Mouse (Mus musculus) lung, embryonic 16.5 days (tissue): Measurements from ENCODE around the gene Rorc. TPM values are rescaled to one million over a fixed set of nuclear protein-coding genes. Genes with fewer than 3 reads are reported as not detected.
A peak's percentile ranks its signal among the peaks of the same experiment; 100 is the strongest.

Experiments
- ATAC-seq: fragments of 200-750 bp; cut with Nextera tagmentation; 2 replicates; pipeline ENCODE4 v1.8.0; 2017; ENCODE audit warnings: low read depth, mild to moderate bottlenecking, moderate library complexity
- H3K27ac ChIP-seq: fragments of 300-500 bp; sonication (generic); 2 replicates; pipeline ENCODE4 v1.5.1; 2014; ENCODE audit warnings: mild to moderate bottlenecking, control low read depth, low read length
- H3K27me3 ChIP-seq: fragments of 300-500 bp; sonication (generic); 2 replicates; pipeline ENCODE4 v1.6.1; 2014; ENCODE audit warnings: low read depth, low read length, mixed read lengths; ENCODE audit not compliant: control insufficient read depth, insufficient read depth
- H3K36me3 ChIP-seq: fragments of 300-500 bp; sonication (generic); 2 replicates; pipeline ENCODE4 v1.6.1; 2014; ENCODE audit warnings: low read length; ENCODE audit not compliant: control insufficient read depth, insufficient read depth
- H3K4me1 ChIP-seq: fragments of 300-500 bp; sonication (generic); replicated peaks from 2 replicates; pipeline ENCODE4 v1.6.1; 2014; ENCODE audit warnings: low read length, mixed read lengths; ENCODE audit not compliant: control insufficient read depth, insufficient read depth
- H3K4me2 ChIP-seq: fragments of 300-500 bp; sonication (generic); 2 replicates; pipeline ENCODE4 v1.6.1; 2014; ENCODE audit warnings: low read depth, low read length, control low read depth
- H3K4me3 ChIP-seq: fragments of 300-500 bp; sonication (generic); 2 replicates; pipeline ENCODE4 v1.5.1; 2014; ENCODE audit warnings: mild to moderate bottlenecking, low read length, control low read depth
- H3K9ac ChIP-seq: fragments of 300-500 bp; sonication (generic); 2 replicates; pipeline ENCODE4 v1.6.1; 2014; ENCODE audit warnings: low read length, control low read depth
- H3K9me3 ChIP-seq: fragments of 300-500 bp; sonication (generic); 2 replicates; pipeline ENCODE4 v1.6.1; 2016; ENCODE audit warnings: low read length; ENCODE audit not compliant: control insufficient read depth
- WGBS: fragments of 180-500 bp; shearing (Covaris S2); extraction: QIAGEN DNeasy Blood & Tissue Kit; methylation state at CpG from one replicate; pipeline ENCODE4 v1.1.7; 2014; 5-methylcytosine and 5-hydroxymethylcytosine counted together
- polyA plus RNA-seq: library from polyadenylated mRNA; unstranded; fragments of >200 nt; fragmentation: Nextera tagmentation; extraction: Ambion mirVana; gene quantifications from 2 replicates; pipeline ENCODE4 v1.2.1, GENCODE M21; 2015

Gene Rorc
- polyA plus RNA-seq, 1 experiment from 2014 or later: 8.9 TPM

GRCm38 (mm10) chr3:94362138-94362537, 10.5 kb upstream of the Rorc start, which contains the start of gene C2cd4d:
Gene C2cd4d, plus strand, starts transcription at chr3:94362438.
- peak within 1 kb of the TSS; percentile 77 for H3K9ac ChIP-seq
- peak within 1 kb of the TSS; percentile 55 for H3K4me3 ChIP-seq
- 47% methylated on average over 7 of the region's 7 CpGs for WGBS
- ATAC-seq: no peak
- no peaks in the 10 kb centered on the region for H3K9me3 ChIP-seq
- H3K36me3 ChIP-seq: no peaks in the 10 kb centered on the region
- peaks cover 6% of the 10 kb centered on the region for H3K4me1 ChIP-seq
- H3K4me2 ChIP-seq: peak within 1 kb of the TSS; percentile 94
- peaks cover 29% of the 10 kb centered on the region for H3K27me3 ChIP-seq
- no peak within 1 kb of the TSS for H3K27ac ChIP-seq

GRCm38 (mm10) chr3:94363291-94364153, 9.1 kb upstream of the Rorc start:
- Histone ChIP-seq H3K4me1 (peaks cover 6% of the 10 kb centered on the region), H3K27ac (no peak overlapping the region), H3K27me3 (peaks cover 29% of the 10 kb centered on the region), H3K4me3 (peak overlapping the region; percentile 55), H3K4me2 (peak overlapping the region; percentile 94), H3K9ac (peak overlapping the region; percentile 77), H3K9me3 (no peaks in the 10 kb centered on the region), H3K36me3 (no peaks in the 10 kb centered on the region)
- ATAC-seq: peak; percentile 70
- WGBS: 5% methylated on average over 77 of the region's 97 CpGs

- Histone ChIP-seq H3K4me1 (peaks cover 6% of the 10 kb centered on the region), H3K9me3 (no peaks in the 10 kb centered on the region), H3K9ac (peak overlapping the region; percentile 77), H3K4me2 (peak overlapping the region; percentile 94), H3K36me3 (no peaks in the 10 kb centered on the region), H3K4me3 (peak overlapping the region; percentile 55), H3K27ac (no peak overlapping the region), H3K27me3 (peaks cover 29% of the 10 kb centered on the region)
- peak; percentile 6; the same call in 1 of the 2 replicates for ATAC-seq
- WGBS: 6% methylated on average over 16 of the region's 23 CpGs
Observed at GRCm38 (mm10) chr3:94364154-94364526, 8.5 kb upstream of the Rorc start.

GRCm38 (mm10) chr3:94366761-94367160, 5.8 kb upstream of the Rorc start:
- Histone ChIP-seq H3K27ac (no peak overlapping the region), H3K9me3 (no peaks in the 10 kb centered on the region), H3K36me3 (no peaks in the 10 kb centered on the region), H3K4me1 (peaks cover 9% of the 10 kb centered on the region), H3K4me2 (no peak overlapping the region), H3K9ac (no peak overlapping the region), H3K4me3 (no peak overlapping the region), H3K27me3 (peaks cover 26% of the 10 kb centered on the region)
- 13% methylated on average over 3 of the region's 3 CpGs for WGBS
- ATAC-seq: 0 out of 2 replicates have a peak, but pooled peaks have one; percentile 22

GRCm38 (mm10) chr3:94367511-94367910, 5.1 kb upstream of the Rorc start:
- no peak for ATAC-seq
- Histone ChIP-seq H3K4me1 (peaks cover 10% of the 10 kb centered on the region), H3K9ac (no peak overlapping the region), H3K27me3 (peaks cover 22% of the 10 kb centered on the region), H3K9me3 (no peaks in the 10 kb centered on the region), H3K4me2 (no peak overlapping the region), H3K36me3 (no peaks in the 10 kb centered on the region), H3K4me3 (no peak overlapping the region), H3K27ac (0 out of 2 replicates have a peak overlapping the region, but pooled peaks have one; percentile 15)
- WGBS: 53% methylated on average over 6 of the region's 6 CpGs

- Histone ChIP-seq H3K27me3 (peaks cover 11% of the 10 kb centered on the region), H3K4me2 (no peak overlapping the region), H3K27ac (no peak overlapping the region), H3K9me3 (no peaks in the 10 kb centered on the region), H3K4me3 (no peak overlapping the region), H3K9ac (no peak overlapping the region), H3K36me3 (no peaks in the 10 kb centered on the region), H3K4me1 (peaks cover 8% of the 10 kb centered on the region)
- ATAC-seq: no peak
- WGBS: 46% methylated on average over 6 of the region's 6 CpGs
Observed at GRCm38 (mm10) chr3:94368631-94369030, 4.0 kb upstream of the Rorc start.

- no peak overlapping the region for H3K4me2 ChIP-seq
- H3K27me3 ChIP-seq: peaks cover 3% of the 10 kb centered on the region; the same call in 1 of the 2 replicates
- H3K27ac ChIP-seq: no peak overlapping the region
- H3K9me3 ChIP-seq: no peaks in the 10 kb centered on the region
- no peaks in the 10 kb centered on the region for H3K36me3 ChIP-seq
- WGBS: 56% methylated on average over 2 of the region's 2 CpGs
- H3K4me3 ChIP-seq: no peak overlapping the region
- peaks cover 17% of the 10 kb centered on the region; the same call in 1 of the 2 replicates for H3K4me1 ChIP-seq
- ATAC-seq: no peak
- no peak overlapping the region for H3K9ac ChIP-seq
Observed at GRCm38 (mm10) chr3:94369709-94370108, 2.9 kb upstream of the Rorc start.

- Histone ChIP-seq H3K36me3 (no peaks in the 10 kb centered on the region), H3K4me2 (peak overlapping the region; percentile 40), H3K27ac (peak overlapping the region; percentile 91; the same call in 1 of the 2 replicates), H3K4me3 (no peak overlapping the region), H3K9me3 (no peaks in the 10 kb centered on the region), H3K27me3 (no peaks in the 10 kb centered on the region), H3K4me1 (peaks cover 17% of the 10 kb centered on the region; the same call in 1 of the 2 replicates), H3K9ac (peak overlapping the region; percentile 24; the same call in 1 of the 2 replicates)
- peak; percentile 39 for ATAC-seq
- 2% methylated on average over 11 of the region's 11 CpGs for WGBS
Observed at GRCm38 (mm10) chr3:94371637-94372036, 957 bp upstream of the Rorc start.

GRCm38 (mm10) chr3:94372038-94372437, 556 bp upstream of the Rorc start:
- Histone ChIP-seq H3K27me3 (no peaks in the 10 kb centered on the region), H3K4me2 (peak overlapping the region; percentile 40), H3K9me3 (no peaks in the 10 kb centered on the region), H3K4me3 (no peak overlapping the region), H3K36me3 (no peaks in the 10 kb centered on the region), H3K4me1 (peaks cover 17% of the 10 kb centered on the region; the same call in 1 of the 2 replicates), H3K27ac (peak overlapping the region; percentile 91), H3K9ac (no peak overlapping the region; the same call in 1 of the 2 replicates)
- no peak for ATAC-seq
- 0% methylated on average over 3 of the region's 3 CpGs for WGBS
